Mouse (Mus musculus): ENCODE measurements around the gene Zfp988. TPM values are rescaled to one million over a fixed set of nuclear protein-coding genes. Genes with fewer than 3 reads are reported as not detected.
"Not testable (repeated sequence)": the region's sequence is repeated elsewhere in the genome, so short reads cannot be mapped to it uniquely, and the experiment has no call there.

Gene Zfp988
- 0.11 TPM in 1 of 2 replicates, not detected in the other for polyA plus RNA-seq (2015; fragmentation: Nextera tagmentation; extraction: Ambion mirVana)

DNA sequence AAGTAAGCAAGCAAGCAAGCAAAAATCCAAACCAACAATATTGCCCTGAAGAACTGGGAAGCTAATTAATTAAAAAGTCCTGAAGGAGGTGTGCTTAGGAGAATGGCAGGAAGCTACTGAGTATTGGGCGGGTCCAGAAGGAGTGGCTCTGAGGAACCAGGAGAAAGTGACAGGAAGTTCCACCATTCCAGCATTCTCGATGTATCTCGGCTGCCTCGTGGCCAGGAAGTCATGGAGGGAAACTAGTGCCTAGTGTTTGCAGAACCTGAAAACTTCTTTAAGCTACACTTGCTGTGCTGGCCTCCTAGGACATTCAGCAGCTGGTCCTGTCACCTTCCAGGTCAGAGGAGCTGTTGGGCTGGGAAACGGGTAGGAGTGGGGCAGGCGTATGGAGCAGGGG is at the start of gene Zfp988:
TSS of gene Zfp988 (plus strand) at position 239 of the 400 bp plus-strand sequence.
- not testable (repeated sequence) for H3K9me3 ChIP-seq (ENCODE audit: control insufficient read depth, low read length); H3K4me1 ChIP-seq (replicated peaks; ENCODE audit: control insufficient read depth, insufficient read depth, low read length); H3K36me3 ChIP-seq (ENCODE audit: control insufficient read depth, insufficient read depth); ATAC-seq; H3K9ac ChIP-seq (replicated peaks; ENCODE audit: low read depth, low read length); H3K27ac ChIP-seq (ENCODE audit: low read length); H3K4me3 ChIP-seq (replicated peaks; ENCODE audit: low read length); H3K27me3 ChIP-seq (replicated peaks; ENCODE audit: control insufficient read depth, insufficient read depth, low read length); H3K4me2 ChIP-seq (ENCODE audit: low read length)
- WGBS: 88% methylated on average over 6 of the region's 6 CpGs

DNA sequence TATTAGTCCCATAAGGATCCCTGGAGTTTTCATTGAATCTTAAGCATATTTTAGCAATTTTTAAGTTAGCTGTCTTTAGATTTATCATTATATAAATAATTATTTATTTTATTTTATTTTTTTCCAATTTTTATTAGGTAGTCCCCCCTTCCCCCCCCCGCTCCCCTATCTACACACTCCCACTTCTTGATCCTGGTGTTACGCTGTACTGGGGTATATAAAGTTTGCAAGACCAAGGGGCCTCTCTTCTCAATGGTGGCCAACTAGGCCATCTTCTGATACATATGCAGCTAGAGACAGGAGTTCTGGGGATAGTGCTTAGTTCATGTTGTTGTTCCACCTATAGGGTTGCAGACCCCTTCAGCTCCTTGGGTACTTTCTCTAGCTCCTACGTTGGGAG is 42.8 kb upstream of the Zfp988 start:
- H3K36me3 ChIP-seq (ENCODE audit: control insufficient read depth, insufficient read depth); H3K27me3 ChIP-seq (replicated peaks; ENCODE audit: control insufficient read depth, insufficient read depth, low read length); ATAC-seq; H3K9ac ChIP-seq (replicated peaks; ENCODE audit: low read depth, low read length); H3K27ac ChIP-seq (ENCODE audit: low read length); H3K4me1 ChIP-seq (replicated peaks; ENCODE audit: control insufficient read depth, insufficient read depth, low read length); H3K4me2 ChIP-seq (ENCODE audit: low read length); H3K9me3 ChIP-seq (ENCODE audit: control insufficient read depth, low read length); H3K4me3 ChIP-seq (replicated peaks; ENCODE audit: low read length): not testable (repeated sequence)
- WGBS: 100% methylated on average over 2 of the region's 3 CpGs

DNA sequence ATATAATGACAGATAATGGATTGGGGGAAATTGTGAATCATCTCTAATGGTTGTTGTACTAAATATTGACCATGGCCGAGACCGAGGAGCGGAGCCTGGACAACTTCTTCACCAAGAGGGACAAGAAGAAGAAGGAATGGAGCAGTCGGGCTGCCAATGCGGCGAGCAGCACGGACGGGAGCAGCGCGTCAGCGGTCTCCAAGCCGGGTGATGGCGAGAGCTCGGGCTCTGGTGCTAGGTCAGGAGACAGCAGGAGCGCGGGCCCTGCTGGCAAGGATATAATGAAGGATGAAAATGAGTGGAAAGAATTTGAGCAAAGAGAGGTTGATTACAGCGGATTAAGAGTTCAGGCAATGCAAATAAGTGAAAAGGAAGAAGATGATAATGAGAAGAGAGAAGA is 38.2 kb upstream of the Zfp988 start:
- not testable (repeated sequence) for H3K27ac ChIP-seq (ENCODE audit: low read length); H3K4me3 ChIP-seq (replicated peaks; ENCODE audit: low read length); H3K36me3 ChIP-seq (ENCODE audit: control insufficient read depth, insufficient read depth); ATAC-seq; H3K9ac ChIP-seq (replicated peaks; ENCODE audit: low read depth, low read length); H3K4me1 ChIP-seq (replicated peaks; ENCODE audit: control insufficient read depth, insufficient read depth, low read length); H3K4me2 ChIP-seq (ENCODE audit: low read length); H3K27me3 ChIP-seq (replicated peaks; ENCODE audit: control insufficient read depth, insufficient read depth, low read length); H3K9me3 ChIP-seq (ENCODE audit: control insufficient read depth, low read length)
- WGBS: 93% methylated on average over 16 of the region's 17 CpGs

DNA sequence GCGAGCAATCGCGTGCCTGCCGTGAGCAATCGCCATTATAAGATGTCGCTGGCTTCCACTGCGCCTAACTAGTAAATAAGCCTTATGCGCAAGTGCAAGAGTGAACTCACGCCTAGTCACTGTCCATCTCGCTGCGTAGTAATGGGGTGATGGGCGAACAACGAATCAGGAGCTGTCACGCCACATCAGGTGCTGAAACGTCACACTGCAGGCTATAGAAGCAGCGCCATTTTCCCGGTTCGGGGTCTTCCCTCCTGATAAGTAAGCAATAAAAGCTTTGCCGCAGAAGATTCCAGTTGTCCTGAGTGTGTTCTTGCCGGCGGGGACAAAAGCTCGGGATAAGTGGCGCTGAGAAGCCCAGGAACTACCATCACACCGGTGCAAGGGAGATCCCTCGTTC is 36.7 kb upstream of the Zfp988 start:
- not testable (repeated sequence) for H3K36me3 ChIP-seq (ENCODE audit: control insufficient read depth, insufficient read depth); H3K4me1 ChIP-seq (replicated peaks; ENCODE audit: control insufficient read depth, insufficient read depth, low read length); ATAC-seq; H3K9ac ChIP-seq (replicated peaks; ENCODE audit: low read depth, low read length); H3K4me3 ChIP-seq (replicated peaks; ENCODE audit: low read length); H3K4me2 ChIP-seq (ENCODE audit: low read length); H3K27ac ChIP-seq (ENCODE audit: low read length); H3K27me3 ChIP-seq (replicated peaks; ENCODE audit: control insufficient read depth, insufficient read depth, low read length)
- peaks cover 14% of the 10 kb centered on the region for H3K9me3 ChIP-seq (ENCODE audit: control insufficient read depth, low read length)
- 88% methylated on average over 25 of the region's 25 CpGs for WGBS

DNA sequence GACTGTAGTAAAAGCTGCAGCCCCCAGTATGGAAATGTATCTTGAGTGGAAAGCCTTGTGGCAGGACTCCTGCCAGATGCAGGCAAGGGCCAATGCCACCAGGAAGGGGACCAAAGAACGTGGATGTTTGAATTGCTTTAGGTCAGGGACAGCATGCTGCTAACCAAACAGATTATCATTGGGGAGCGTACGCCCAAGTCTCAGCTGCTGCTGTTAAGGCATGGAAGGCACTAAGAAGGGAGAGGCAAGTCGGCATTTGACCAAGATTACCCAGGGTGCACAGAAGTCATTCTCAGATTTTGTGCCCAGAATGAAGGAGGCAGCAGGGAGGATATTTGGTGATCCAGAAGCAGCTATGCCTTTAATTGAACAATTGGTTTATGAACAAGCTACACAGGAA is 35.4 kb upstream of the Zfp988 start:
- WGBS: 91% methylated on average over 4 of the region's 4 CpGs
- not testable (repeated sequence) for H3K36me3 ChIP-seq (ENCODE audit: control insufficient read depth, insufficient read depth); H3K27me3 ChIP-seq (replicated peaks; ENCODE audit: control insufficient read depth, insufficient read depth, low read length); H3K4me1 ChIP-seq (replicated peaks; ENCODE audit: control insufficient read depth, insufficient read depth, low read length); H3K27ac ChIP-seq (ENCODE audit: low read length); H3K4me3 ChIP-seq (replicated peaks; ENCODE audit: low read length); ATAC-seq; H3K4me2 ChIP-seq (ENCODE audit: low read length); H3K9ac ChIP-seq (replicated peaks; ENCODE audit: low read depth, low read length)
- peaks cover 22% of the 10 kb centered on the region for H3K9me3 ChIP-seq (ENCODE audit: control insufficient read depth, low read length)

DNA sequence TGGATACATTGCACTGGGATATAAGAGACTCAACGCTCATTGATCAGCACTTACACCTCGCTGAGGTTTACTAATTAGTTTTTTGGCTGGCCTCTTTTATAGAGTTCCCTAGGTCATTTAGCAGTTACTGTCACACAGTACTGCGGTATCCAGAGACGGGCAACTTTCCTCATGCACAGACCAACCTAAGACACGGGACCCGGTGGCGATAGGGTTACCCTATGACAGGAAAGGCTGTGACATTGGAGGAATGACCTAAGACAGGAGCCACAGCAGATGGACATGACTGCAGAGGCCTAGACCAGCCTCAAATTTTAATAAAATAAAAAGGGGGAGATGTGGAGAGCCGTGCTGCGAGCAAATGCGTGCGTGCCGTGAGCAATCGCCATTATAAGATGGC is 33.9 kb upstream of the Zfp988 start:
- H3K4me1 ChIP-seq (replicated peaks; ENCODE audit: control insufficient read depth, insufficient read depth, low read length); H3K9ac ChIP-seq (replicated peaks; ENCODE audit: low read depth, low read length); H3K27me3 ChIP-seq (replicated peaks; ENCODE audit: control insufficient read depth, insufficient read depth, low read length); H3K4me3 ChIP-seq (replicated peaks; ENCODE audit: low read length); H3K27ac ChIP-seq (ENCODE audit: low read length); H3K36me3 ChIP-seq (ENCODE audit: control insufficient read depth, insufficient read depth); H3K4me2 ChIP-seq (ENCODE audit: low read length); ATAC-seq: not testable (repeated sequence)
- WGBS: 91% methylated on average over 12 of the region's 13 CpGs
- H3K9me3 ChIP-seq (ENCODE audit: control insufficient read depth, low read length): peaks cover 27% of the 10 kb centered on the region

DNA sequence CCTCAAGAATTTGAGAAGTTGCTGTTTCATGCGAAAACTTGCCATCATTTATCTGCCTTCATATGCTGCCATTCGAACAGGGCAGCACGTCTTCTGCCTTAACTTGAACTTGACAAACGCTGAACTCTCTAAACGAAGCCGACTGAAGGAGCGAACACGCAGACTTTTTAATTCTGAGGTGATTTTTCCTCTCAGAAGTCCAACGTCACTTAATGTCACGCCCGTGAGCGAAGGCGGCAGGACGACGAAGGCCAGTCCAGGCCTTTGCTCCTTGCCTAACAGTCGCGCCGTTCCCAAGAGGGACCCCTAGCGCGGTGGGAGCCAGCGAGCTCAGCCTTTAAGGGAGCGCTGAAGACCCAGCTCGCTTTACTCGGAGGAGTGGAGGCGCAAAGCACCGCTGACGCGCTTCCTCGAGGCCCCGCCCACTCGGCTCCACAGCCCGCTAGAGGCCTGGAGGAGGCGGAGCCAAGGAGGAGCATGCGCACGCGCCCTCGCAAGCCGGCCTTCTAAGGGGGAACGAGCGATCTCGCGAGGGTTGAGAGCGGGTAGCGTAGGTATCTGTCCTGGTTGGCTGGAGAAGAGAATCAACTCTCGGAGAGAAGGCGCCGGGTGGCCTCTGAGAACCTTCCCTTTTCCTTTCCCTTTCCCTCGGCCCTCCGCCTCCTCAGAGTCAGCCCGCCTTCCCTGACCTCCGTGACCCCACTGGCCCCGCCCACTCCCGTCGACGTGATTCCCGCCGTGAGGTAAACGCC is 30.3 kb upstream of the Zfp988 start:
- H3K4me1 ChIP-seq (replicated peaks; ENCODE audit: control insufficient read depth, insufficient read depth, low read length); H3K4me2 ChIP-seq (ENCODE audit: low read length); H3K36me3 ChIP-seq (ENCODE audit: control insufficient read depth, insufficient read depth); H3K27ac ChIP-seq (ENCODE audit: low read length); H3K4me3 ChIP-seq (replicated peaks; ENCODE audit: low read length); H3K9ac ChIP-seq (replicated peaks; ENCODE audit: low read depth, low read length); H3K27me3 ChIP-seq (replicated peaks; ENCODE audit: control insufficient read depth, insufficient read depth, low read length); ATAC-seq: not testable (repeated sequence)
- peaks cover 20% of the 10 kb centered on the region for H3K9me3 ChIP-seq (ENCODE audit: control insufficient read depth, low read length)
- WGBS: 47% methylated on average over 47 of the region's 58 CpGs

DNA sequence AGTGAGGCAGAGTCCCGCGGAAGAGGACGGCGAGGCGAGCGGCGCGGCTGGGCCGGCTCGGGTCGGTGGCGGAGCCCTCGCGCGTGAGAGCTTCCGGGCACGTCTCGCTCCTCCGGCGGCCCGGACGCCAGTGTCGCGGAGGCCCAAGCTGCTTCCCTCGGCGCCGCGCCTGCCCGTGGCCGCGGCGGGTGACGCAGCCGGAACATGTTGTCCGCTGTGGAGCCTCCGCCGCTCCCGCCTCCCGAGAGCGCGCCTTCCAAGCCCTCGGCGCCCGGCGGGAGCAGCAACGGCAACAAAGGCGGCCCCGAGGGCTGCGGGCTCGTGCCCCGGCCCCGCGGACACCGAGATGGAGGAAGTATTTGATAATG is 29.7 kb upstream of the Zfp988 start:
- H3K27ac ChIP-seq (ENCODE audit: low read length); H3K4me2 ChIP-seq (ENCODE audit: low read length); H3K9ac ChIP-seq (replicated peaks; ENCODE audit: low read depth, low read length); H3K4me3 ChIP-seq (replicated peaks; ENCODE audit: low read length); H3K27me3 ChIP-seq (replicated peaks; ENCODE audit: control insufficient read depth, insufficient read depth, low read length); H3K4me1 ChIP-seq (replicated peaks; ENCODE audit: control insufficient read depth, insufficient read depth, low read length); H3K36me3 ChIP-seq (ENCODE audit: control insufficient read depth, insufficient read depth); ATAC-seq: not testable (repeated sequence)
- 33% methylated on average over 54 of the region's 54 CpGs for WGBS
- peaks cover 20% of the 10 kb centered on the region for H3K9me3 ChIP-seq (ENCODE audit: control insufficient read depth, low read length)

DNA sequence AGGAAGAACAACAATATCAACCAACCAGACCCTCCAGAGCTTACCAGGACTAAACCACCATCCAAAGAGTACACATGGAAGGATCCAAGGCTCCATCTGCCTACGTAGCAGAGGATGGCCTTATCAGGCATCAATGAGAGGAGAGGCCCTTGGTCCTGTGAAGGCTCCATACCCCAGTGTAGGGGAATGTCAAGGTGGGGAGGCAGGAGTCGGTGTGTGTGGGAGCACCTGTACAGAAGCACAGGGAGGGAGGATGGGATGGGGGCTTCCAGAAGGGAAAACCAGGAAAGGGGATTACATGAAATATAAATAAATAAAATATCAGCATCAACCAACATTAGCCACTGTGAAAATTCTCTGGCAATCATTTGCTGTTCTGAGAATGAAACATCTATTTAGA is 25.1 kb upstream of the Zfp988 start:
- ATAC-seq; H3K9ac ChIP-seq (replicated peaks; ENCODE audit: low read depth, low read length); H3K4me3 ChIP-seq (replicated peaks; ENCODE audit: low read length); H3K36me3 ChIP-seq (ENCODE audit: control insufficient read depth, insufficient read depth); H3K27ac ChIP-seq (ENCODE audit: low read length); H3K4me1 ChIP-seq (replicated peaks; ENCODE audit: control insufficient read depth, insufficient read depth, low read length); H3K27me3 ChIP-seq (replicated peaks; ENCODE audit: control insufficient read depth, insufficient read depth, low read length); H3K9me3 ChIP-seq (ENCODE audit: control insufficient read depth, low read length); H3K4me2 ChIP-seq (ENCODE audit: low read length): not testable (repeated sequence)
- 81% methylated on average over 2 of the region's 2 CpGs for WGBS

DNA sequence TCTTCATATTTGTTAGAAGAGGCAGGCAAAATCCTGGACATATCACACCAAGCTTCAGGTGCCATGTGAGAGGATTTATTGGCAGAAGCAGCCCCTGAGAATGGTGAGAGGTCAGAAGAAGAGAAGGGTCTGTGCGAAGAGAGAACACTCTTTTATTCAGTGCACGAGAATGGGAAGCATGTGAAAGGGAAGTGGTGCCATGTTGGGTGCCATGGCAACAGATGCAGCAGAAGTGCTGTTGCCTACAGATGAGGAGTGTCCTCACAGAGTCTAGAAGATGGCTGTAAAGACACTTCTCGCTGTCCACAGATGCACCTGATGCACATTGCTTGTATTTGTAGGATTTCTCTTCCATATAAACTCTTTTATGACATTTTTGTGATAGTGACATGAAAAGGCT is 6.9 kb upstream of the Zfp988 start:
- H3K4me1 ChIP-seq (replicated peaks; ENCODE audit: control insufficient read depth, insufficient read depth, low read length); ATAC-seq; H3K36me3 ChIP-seq (ENCODE audit: control insufficient read depth, insufficient read depth); H3K9ac ChIP-seq (replicated peaks; ENCODE audit: low read depth, low read length); H3K4me2 ChIP-seq (ENCODE audit: low read length); H3K27ac ChIP-seq (ENCODE audit: low read length); H3K4me3 ChIP-seq (replicated peaks; ENCODE audit: low read length); H3K9me3 ChIP-seq (ENCODE audit: control insufficient read depth, low read length); H3K27me3 ChIP-seq (replicated peaks; ENCODE audit: control insufficient read depth, insufficient read depth, low read length): not testable (repeated sequence)
- WGBS: 74% methylated on average over 3 of the region's 3 CpGs
